Mouse (Mus musculus) liver, postnatal 0 days (tissue): Measurements from ENCODE around the gene Tmem95.

Experiments
- CTCF ChIP-seq: sonication (generic); IDR thresholded peaks from 2 replicates; pipeline ENCODE4 v1.5.1; 2016; ENCODE audit warnings: antibody characterized with exemption, low read depth
- EP300 ChIP-seq: IDR thresholded peaks from 2 replicates; pipeline ENCODE4 v1.6.1; 2016; ENCODE audit warnings: antibody characterized with exemption, low read depth, mild to moderate bottlenecking

GRCm38 (mm10) chr11:69900471-69901405 is 22.9 kb upstream of the Tmem95 start, which contains the start of the genes 2810408A11Rik and Neurl4:
- no peak for TF ChIP-seq CTCF
- TF ChIP-seq EP300 = peak; percentile 50; the same call in 1 of the 2 replicates
